Mouse (Mus musculus) kidney, postnatal 14 days (tissue): Measurements from ENCODE around the gene Cep170b.

Experiments
- DNase-seq: peaks from one replicate; pipeline ENCODE4 v3.0.0; 2022; ENCODE audit warnings: mixed read lengths

The Cep170b gene

DNA sequence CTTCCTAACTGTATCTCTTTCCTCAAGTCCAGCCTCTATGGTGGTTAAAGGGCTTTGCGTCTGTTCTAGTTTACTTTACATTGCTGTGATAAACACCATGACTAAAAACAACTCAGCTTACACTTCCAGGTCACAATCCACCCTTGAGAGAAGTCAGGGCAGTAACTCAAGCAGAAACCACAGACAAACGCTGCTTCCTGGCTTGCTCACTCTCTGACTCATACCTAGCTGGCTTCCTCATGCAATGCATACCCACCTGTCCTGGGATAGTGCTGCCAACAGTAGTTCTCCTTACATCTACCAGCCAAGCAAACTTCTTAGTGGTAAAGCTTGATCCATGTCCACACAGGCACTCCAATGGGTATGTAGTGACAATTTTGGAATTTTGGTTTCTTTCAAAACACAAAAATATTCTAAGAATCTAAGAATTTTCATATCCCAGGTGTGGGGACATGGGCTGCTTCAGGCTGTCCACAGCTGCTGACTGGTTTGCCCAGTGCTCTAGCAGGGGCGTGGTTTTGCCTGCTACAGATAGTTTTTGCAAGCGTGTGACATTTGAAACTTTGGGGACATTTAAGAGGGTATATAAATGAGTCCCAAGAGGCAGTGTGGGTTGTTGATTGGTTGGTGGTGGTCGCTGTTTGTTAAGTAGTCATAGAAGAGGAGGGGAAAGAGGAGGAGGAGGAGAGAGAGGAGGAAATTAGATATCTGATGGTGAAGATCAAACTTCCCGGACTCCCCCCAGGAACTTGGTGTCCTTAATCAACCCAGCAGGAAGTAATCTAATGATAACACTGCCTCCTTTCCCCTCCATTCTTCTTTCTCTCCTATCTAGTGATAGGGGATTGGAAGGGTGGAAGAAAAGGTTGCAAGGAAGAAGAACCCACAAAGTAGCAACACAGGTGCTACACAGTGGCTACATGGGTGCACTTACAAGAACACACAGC, 17.6 kb upstream of the Cep170b start:
- no peak for DNase-seq

DNA sequence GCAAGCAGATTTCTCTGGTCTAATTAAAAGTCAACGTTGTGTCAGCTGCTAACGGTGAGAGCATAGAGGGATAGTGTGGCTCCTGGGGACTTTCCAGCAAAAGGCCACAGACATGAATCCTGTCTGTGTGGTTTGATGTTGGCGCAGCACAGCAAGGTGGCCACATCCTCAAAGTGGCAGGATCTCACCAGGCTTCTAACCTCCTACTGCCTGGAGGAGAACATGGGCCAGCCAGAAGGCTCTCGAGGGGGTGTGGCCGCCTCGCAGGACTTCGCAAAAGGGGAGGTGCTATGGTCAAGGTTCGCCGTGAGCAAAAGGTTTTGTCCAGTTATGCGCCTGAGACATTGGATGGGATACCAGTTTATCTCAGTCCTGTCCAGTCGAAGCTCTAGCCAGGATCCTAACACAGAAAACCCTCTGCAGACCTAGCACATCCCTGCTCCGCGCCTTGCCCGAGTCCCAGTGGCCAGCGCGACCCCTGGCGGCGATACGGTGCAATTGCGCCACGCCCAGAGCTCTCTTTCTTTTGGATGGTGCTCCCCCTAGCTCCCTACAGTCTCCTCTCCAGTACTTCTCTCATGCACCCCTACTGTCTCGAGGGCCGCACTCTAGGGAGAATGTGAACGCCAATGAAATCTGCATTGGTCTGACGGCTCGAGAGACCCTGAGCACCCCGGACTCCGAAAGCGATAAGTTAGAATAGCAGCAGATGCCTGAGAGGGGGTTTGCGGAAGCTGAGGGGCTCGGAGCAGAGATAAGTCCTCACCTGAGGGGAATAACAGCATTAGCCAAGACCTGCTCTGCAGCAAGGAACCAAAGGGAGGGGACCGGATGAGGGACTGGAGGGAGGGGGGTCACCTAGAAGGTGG, 13.3 kb upstream of the Cep170b start:
- DNase-seq: peak; percentile 91

GRCm38 (mm10) chr12:112707573-112707869, 12.7 kb upstream of the Cep170b start:
- DNase-seq: no peak

DNA sequence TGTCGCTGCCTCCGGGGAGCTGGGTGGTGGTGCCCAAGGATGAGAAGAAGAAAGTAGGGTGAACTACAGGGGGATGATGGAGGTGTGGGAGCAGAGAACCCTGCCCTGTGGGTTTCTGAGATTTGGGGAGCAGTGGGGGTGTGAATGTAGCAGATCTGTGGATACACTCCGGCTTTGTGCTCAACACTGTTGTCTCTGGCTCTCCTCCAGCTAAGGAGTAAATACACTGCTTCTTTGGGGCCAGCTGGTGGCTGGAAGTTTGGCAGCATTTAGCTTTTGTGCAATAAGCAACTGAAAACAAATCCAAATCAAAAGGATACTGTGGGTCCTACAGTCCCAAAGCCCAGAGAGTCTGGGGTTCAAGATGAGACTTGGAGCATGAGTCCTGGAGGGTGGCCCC, 6.3 kb upstream of the Cep170b start:
- peak; percentile 49 for DNase-seq

GRCm38 (mm10) chr12:112717140-112717539, 3.1 kb upstream of the Cep170b start:
- DNase-seq: peak; percentile 71

DNA sequence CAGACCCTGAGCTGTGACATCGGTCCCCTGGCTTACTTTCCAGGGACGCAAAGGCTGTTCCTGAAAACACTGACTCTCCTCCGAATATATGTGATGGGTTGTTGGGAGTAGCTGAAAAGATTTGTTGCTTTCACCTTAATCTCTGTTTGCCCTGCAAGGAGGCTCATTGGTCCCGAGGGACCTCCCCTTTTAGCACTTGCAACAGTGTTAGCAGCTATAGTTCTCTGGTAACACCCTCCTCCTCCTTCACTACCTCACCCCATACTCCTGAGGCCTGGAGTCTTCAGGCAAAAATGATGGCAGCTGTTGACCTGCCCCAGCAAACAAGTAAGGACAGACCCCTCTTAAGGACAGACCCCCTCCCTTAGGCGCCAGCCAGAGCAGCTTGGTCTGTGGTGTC, 1.3 kb upstream of the Cep170b start:
- DNase-seq: no peak

- DNase-seq: no peak
Observed at GRCm38 (mm10) chr12:112720890-112721423, 702 bp downstream of the Cep170b start.

DNA sequence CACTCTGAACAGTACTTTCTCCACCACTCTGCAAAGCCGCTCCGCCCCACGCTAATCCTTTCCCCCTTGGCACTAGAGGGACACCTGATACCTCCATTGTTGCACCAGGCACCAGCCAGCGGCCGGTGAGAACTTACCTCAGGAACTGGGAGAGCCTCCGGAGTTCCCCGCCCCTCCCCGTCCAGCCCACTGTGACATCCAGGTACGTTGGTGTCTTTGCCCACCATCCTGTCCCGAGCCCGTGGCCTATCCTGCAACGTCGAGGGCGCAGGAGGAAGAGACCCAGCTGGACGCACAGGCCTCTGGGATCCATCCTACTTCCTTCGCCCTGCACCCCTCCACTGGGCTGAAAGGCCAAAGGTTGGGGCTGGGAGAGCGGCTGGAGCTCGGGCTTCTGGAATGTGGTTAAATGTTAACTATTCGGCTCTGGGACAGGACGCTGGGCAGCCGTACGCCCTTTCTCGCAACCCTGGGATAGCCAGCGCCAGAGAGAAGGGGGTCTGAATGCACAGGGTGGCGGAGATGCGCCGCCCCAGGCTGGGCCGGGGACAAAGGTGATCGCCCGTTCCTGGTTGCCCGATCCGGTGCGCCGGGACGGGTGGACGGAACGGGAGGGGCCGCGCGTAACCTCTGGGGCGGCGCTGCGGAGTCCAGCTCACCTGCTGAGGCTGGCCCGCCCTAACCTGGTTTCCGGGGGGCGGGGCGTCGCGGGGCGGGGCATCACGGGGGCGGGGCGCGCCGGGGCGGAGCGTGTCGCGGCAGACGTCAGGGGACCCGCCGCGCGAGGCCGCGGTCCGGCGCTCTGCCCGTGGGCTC, 1.4 kb downstream of the Cep170b start:
- DNase-seq: peak; percentile 90

- DNase-seq: peak; percentile 82
Observed at GRCm38 (mm10) chr12:112722240-112723027, 2.2 kb downstream of the Cep170b start.

DNA sequence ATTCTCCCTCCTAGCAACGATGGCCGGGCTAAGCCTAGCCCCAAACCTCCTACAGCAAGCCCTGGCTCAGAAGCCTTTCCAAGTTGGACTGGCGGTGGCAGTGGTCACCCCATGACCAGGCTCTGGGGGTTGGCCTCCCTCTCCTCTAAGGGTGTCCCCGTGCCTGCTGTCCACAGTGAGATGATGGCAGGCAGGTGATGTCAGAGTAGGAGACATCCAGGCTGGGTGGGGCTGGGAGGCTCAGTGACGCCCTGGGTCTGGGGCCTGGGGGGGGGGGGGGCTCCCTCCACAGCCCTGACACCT, 2.7 kb downstream of the Cep170b start:
- no peak for DNase-seq

DNA sequence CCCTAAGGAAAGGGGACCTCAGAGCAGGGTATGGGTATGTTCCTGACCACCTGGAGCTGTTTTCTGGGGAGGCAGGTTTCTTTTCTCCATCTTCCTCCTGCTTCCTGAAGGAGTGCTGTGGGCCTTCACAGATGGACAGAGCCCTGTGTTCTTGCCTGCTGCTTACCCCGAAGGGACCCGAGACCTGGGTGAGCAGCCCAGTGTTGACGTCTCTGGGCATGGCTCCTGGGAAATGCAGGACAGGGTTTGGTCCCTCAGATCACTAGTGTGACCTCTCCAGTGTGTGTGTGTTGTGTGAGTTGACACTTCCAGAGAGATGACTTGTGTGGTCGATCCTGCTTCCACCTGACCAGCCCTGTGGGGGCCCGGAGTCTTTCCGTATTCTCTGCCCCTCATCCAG, 3.2 kb downstream of the Cep170b start:
- no peak for DNase-seq

- peak; percentile 84 for DNase-seq
Observed at GRCm38 (mm10) chr12:112724077-112724805, 4.0 kb downstream of the Cep170b start.

GRCm38 (mm10) chr12:112727801-112728200, 7.5 kb downstream of the Cep170b start:
- no peak for DNase-seq

GRCm38 (mm10) chr12:112730808-112731207, 10.6 kb downstream of the Cep170b start:
- no peak for DNase-seq

DNA sequence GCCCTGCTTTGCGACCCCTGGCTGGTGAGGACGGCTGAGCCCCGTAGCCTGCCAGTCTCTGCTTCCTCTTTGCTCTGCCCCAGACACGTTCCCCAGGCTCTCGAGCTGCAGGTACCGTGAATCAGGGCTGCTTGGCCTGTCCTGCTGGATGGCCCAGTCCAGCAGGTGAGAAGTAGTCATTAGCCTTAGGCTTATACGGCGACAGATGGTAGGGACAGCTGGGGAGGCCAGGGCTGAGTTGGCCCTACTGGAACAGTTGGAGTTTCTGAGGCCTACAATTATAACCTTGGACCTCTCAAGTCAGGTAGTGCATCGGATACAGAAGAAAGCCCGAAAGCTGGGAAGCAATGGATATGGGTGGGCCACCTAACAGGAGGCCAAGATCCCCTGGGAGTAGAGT, 12.3 kb downstream of the Cep170b start:
- no peak for DNase-seq

DNA sequence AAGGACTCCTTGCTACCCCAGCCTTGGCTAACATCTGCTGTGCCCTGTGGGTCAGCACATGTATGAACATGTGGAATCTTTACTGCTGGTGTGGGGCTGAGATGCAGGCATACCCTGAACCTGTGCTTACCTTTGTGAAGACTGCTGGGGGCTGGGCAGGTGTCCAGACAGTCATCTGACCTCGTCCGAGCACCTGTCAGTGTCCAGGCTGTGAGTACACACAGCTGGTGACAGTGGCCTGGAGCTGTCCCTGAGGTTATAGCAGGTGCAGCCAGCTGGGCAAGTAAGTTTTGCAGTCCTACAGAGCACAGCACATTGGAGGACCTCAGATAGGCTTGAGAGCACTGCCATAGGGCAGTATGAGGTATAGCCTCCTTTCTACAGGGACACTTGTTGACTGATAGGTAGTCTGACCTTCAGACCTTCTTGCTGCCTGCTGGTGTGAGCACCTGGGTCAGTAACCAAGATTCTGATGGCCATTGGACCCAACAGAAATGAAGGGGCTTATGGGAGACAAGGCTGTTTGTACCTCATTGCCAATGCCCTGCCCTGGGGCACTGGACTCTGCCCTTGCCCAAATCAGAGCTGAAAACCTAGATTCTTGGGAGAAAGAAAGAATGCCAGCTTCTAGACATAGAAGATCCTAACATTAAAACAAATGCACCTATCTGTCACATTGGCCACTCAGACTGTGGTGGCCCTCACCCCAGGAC, 14.0 kb downstream of the Cep170b start:
- no peak for DNase-seq

DNA sequence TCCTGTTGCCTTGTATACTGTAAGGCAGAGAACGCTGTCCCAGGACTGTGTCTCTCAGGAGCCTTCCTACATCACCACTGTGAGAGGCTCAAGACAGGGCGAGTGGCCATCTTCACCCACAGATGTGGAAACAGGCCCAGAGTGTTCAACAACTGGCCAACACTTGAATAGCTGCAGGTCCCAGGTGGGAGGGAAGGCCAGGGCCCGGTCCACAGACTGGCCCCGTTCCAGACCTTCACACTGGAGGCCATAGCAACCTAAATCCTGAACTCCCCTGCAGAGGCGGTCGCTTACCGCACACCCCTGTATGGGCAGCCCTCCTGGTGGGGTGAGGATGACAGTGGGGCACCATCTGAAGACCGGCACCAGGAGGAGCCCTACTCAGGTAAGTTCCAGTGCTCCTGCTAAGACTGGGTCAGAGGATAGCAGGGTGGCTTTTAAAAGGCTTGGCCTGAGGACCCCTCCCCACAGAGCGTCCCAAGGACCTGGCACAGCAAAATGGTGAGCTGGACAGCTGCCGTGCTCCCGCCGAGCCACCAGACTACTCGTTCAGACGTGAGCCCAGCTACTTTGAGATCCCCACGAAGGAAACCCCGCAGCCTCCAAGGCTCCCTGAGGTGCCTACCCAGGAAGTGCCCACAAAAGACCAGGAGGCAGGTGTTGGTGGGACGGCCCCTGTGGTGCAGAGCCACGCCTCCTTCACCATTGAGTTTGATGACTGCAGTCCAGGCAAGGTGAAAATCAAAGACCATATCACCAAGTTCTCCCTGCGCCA, 14.8 kb downstream of the Cep170b start:
- DNase-seq: no peak

DNA sequence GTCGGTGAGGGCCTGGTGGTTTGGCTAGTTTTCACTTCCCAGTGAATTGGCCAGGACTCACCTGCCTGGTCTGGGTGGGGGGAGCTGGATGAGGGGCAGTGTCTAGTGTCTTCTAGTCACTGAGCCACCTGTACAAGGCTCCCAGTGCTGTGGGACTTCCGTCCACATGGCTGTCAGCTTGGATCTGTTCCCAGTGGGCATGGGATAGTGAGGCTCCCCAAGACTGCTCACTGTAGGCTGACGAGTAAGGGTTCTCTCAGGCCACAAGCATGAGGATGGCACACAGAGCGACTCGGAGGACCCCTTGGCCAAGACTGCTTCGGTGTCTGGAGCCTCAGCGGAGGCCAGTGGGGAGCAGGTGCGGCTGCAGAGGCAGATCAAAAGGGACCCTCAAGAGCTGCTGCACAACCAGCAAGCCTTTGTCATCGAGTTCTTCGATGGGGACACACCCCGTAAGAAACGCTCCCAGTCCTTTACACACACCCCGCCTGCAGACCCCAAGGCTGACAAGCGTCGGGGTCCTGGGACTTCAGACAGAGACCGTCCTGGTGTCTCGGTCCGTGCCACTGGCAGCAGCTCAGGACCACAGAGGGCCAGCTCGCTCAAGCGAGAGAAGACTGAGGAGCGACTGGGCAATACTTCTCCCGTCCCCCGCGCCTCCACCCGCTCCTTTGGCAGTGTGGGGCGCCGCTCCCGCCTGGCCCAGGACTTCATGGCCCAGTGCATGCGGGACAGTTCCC, 15.8 kb downstream of the Cep170b start:
- no peak for DNase-seq

GRCm38 (mm10) chr12:112736636-112736925, 16.3 kb downstream of the Cep170b start:
- no peak for DNase-seq
